Mouse (Mus musculus) olfactory bulb, adult 2 months (tissue): Measurements from ENCODE around the gene Elfn2.

ENCODE experiments used
- CTCF ChIP-seq: fragments of 200-500 bp; IDR thresholded peaks from 2 replicates; pipeline ENCODE4 v1.5.1; 2012; ENCODE audit warnings: low read depth, mild to moderate bottlenecking, low read length, moderate library complexity; ENCODE audit not compliant: insufficient read depth
- POLR2A ChIP-seq: fragments of 200-500 bp; IDR thresholded peaks from 2 replicates; pipeline ENCODE4 v1.6.1; 2012; ENCODE audit warnings: mild to moderate bottlenecking, low read depth, low read length, moderate library complexity; ENCODE audit not compliant: insufficient read depth

- TF ChIP-seq POLR2A (no peak), CTCF (no peak)
Measured at GRCm38 (mm10) chr15:78716936-78717335, 1.6 kb downstream of the Elfn2 start.
